8 mouse cellular contexts compared by ENCODE assay signal in the genomic region with DNA sequence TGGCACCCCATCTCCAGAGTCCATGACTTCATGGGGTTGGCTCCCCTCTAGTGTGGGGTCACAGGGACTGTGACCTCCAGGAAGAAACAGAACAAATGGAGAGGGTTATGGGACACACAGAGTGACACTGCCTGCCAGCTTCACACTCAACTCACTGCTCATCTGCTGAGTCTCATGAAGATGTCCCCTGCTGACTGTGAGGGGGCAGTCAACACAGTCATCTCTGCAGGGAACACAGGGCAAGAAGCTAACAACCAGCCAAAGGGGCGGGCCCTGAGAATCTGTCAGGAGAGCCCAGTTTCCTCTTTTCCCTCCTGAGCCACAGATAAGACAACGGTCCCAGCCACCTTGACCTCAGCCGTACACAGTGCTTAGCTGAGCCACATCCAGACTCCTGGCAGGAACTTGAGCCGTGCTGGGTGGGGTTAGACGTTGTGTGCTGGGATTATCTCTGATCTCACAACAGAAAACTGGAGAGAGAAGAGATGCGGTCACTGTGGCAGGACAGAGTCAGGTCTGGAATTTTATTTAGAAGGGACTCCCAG.
DNase-seq lines count a peak whose midpoint lies in the region; ATAC-seq and TF ChIP-seq lines count a peak whose summit lies in the region.
"Had no signal": no experiment of that assay in that cellular context is flagged by ENCODE, and none has a peak within 500 bp of the region (broad histone marks: within the 10 kb centered on the region; RNA-seq: fewer than 3 reads in every experiment).

No protein-coding gene starts in this region.

- peak overlapping the region; percentile 20; the same call in 1 of the 2 replicates for H3K4me2 ChIP-seq in embryonic facial prominence, embryonic 13.5 days
- H3K4me2 ChIP-seq in hindbrain, embryonic 12.5 days (replicated peaks) = peak overlapping the region; percentile 48
- H3K4me2 ChIP-seq in midbrain, postnatal 0 days (ENCODE audit: low read depth, low read length, poor library complexity, severe bottlenecking) = peak overlapping the region; percentile 37

- H3K27ac ChIP-seq in left cerebral cortex, adult 2 months = peak overlapping the region; percentile 50; the same call in 1 of the 2 replicates
- no peak overlapping the region for H3K27ac ChIP-seq in embryonic facial prominence, embryonic 13.5 days
- no peak overlapping the region for H3K27ac ChIP-seq in hindbrain, embryonic 12.5 days
- no peak overlapping the region for H3K27ac ChIP-seq in midbrain, postnatal 0 days (ENCODE audit: low read depth, low read length)

- H3K9me3 ChIP-seq in embryonic facial prominence, embryonic 13.5 days = no peaks in the 10 kb centered on the region
- H3K9me3 ChIP-seq in hindbrain, embryonic 12.5 days (replicated peaks) = no peaks in the 10 kb centered on the region
- H3K9me3 ChIP-seq in midbrain, postnatal 0 days (ENCODE audit: low read length) = no peaks in the 10 kb centered on the region

- H3K4me1 ChIP-seq in embryonic facial prominence, embryonic 13.5 days = peaks cover 8% of the 10 kb centered on the region
- H3K4me1 ChIP-seq in hindbrain, embryonic 12.5 days = peaks cover 16% of the 10 kb centered on the region
- peaks cover 9% of the 10 kb centered on the region; the same call in 1 of the 2 replicates for H3K4me1 ChIP-seq in midbrain, postnatal 0 days (ENCODE audit: insufficient read depth, low read length)

- peaks cover 40% of the 10 kb centered on the region for H3K27me3 ChIP-seq in embryonic facial prominence, embryonic 13.5 days
- peaks cover 24% of the 10 kb centered on the region for H3K27me3 ChIP-seq in hindbrain, embryonic 12.5 days
- H3K27me3 ChIP-seq in midbrain, postnatal 0 days (ENCODE audit: insufficient read depth, low read length) = peaks cover 27% of the 10 kb centered on the region

- intact Hi-C loops in left cerebral cortex, adult 2 months (cut with DNase I) = loop anchor here (5.0 kb wide), 1 partner anchor 74 kb away; no protein-coding TSS in a partner anchor
- intact Hi-C loops in left cerebral cortex, postnatal 10 days (cut with DNase I) = no loop called here

- TF ChIP-seq CTCF in left cerebral cortex, adult 2 months (IDR thresholded peaks at IDR 0.05) = no peak
- TF ChIP-seq CTCF in midbrain, postnatal 0 days (IDR thresholded peaks at IDR 0.05) = no peak

- H3K4me3 ChIP-seq in left cerebral cortex, adult 2 months = no peak overlapping the region
- no peak overlapping the region for H3K4me3 ChIP-seq in embryonic facial prominence, embryonic 13.5 days
- peak overlapping the region; percentile 16; the same call in 1 of the 2 replicates for H3K4me3 ChIP-seq in hindbrain, embryonic 12.5 days
- no peak overlapping the region for H3K4me3 ChIP-seq in midbrain, postnatal 0 days (ENCODE audit: low read depth, low read length)

- no peak for DNase-seq in left cerebral cortex, adult 2 months (ENCODE audit: extremely low spot score in 1 of 2, low spot score in 2 of 2)
- no peak for DNase-seq in left cerebral cortex, postnatal 10 days (ENCODE audit: extremely low spot score in 1 of 2, low spot score in 2 of 2)
- DNase-seq in midbrain, postnatal 0 days (ENCODE audit: low spot score) = no peak
- no peak for DNase-seq in thymus, postnatal 10 days (ENCODE audit: low spot score in 2 of 2)
- DNase-seq in thymus, postnatal 14 days = no peak
- DNase-seq: thymus, postnatal 36 days had no signal

- WGBS in embryonic facial prominence, embryonic 13.5 days = under 1% methylated on average over 6 of the region's 6 CpGs
- under 1% methylated on average over 6 of the region's 6 CpGs for WGBS in hindbrain, embryonic 12.5 days
- 1% methylated on average over 6 of the region's 6 CpGs for WGBS in midbrain, postnatal 0 days

- 0 out of 2 replicates have a peak, but pooled peaks have one; percentile 22 for ATAC-seq in embryonic facial prominence, embryonic 13.5 days (ENCODE audit: insufficient number of reproducible peaks, insufficient read depth, low FRiP score, low TSS enrichment, low read depth)
- ATAC-seq in hindbrain, embryonic 12.5 days (ENCODE audit: low FRiP score) = peak; percentile 54; the same call in 1 of the 2 replicates
- no peak for ATAC-seq in midbrain, postnatal 0 days (ENCODE audit: low FRiP score)

- H3K9ac ChIP-seq in embryonic facial prominence, embryonic 13.5 days = no peak overlapping the region
- no peak overlapping the region for H3K9ac ChIP-seq in hindbrain, embryonic 12.5 days
- peak overlapping the region; percentile 36; the same call in 1 of the 2 replicates for H3K9ac ChIP-seq in midbrain, postnatal 0 days (replicated peaks; ENCODE audit: low read length, poor library complexity, severe bottlenecking)

- no peaks in the 10 kb centered on the region for H3K36me3 ChIP-seq in embryonic facial prominence, embryonic 13.5 days
- no peaks in the 10 kb centered on the region for H3K36me3 ChIP-seq in hindbrain, embryonic 12.5 days
- H3K36me3 ChIP-seq in midbrain, postnatal 0 days (ENCODE audit: insufficient read depth, low read length) = no peaks in the 10 kb centered on the region
